Mouse (Mus musculus): ENCODE measurements around the gene Snx30. TPM values are rescaled to one million over a fixed set of nuclear protein-coding genes. Genes with fewer than 3 reads are reported as not detected.

Snx30 gene
- total and polyA plus RNA-seq, 3 experiments = 4.2 to 8.6 TPM; not detected in 1

DNA sequence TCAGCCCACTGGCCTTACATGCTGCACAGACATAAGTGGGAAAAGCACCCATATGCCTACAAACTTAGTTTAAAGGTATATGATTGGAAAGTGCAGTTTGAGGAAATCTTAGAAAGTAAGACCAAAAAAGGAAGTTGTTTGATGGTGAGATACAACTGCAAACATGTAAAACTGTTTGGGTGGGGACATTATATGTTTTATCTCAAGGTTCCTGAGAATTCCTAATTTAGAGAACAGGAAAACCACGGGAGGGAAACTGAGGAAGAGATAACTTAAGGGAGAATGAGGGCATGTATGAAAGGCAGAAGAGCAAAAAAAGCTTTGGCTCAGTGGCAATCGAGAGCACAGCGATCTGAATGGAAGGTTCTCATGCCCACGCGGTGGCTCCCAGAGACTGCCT lies 81.4 kb downstream of the Snx30 start:
- Histone ChIP-seq H3K4me3 (ENCODE audit: control insufficient read depth in 1 of 2, insufficient read depth in 1 of 2, low read depth in 2 of 2, low read length in 2 of 2) (no peak overlapping the region), H3K4me1 (ENCODE audit: control insufficient read depth in 1 of 2, insufficient read depth in 2 of 2, low read length in 2 of 2) (peaks cover 2 to 15% of the 10 kb centered on the region in 2 experiments), H3K27ac (ENCODE audit: control insufficient read depth, low read depth, low read length) (no peak overlapping the region), H3K36me3 (ENCODE audit: control insufficient read depth in 1 of 2, insufficient read depth in 2 of 2, low read length in 2 of 2) (peaks cover 0 to 17% of the 10 kb centered on the region in 2 experiments; a peak in 2 of 4 replicates), H3K9me3 (replicated peaks; ENCODE audit: insufficient read depth, low read length) (no peaks in the 10 kb centered on the region), H3K9ac (ENCODE audit: control insufficient read depth, low read depth, low read length, poor library complexity, severe bottlenecking) (no peak overlapping the region), H3K79me2 (ENCODE audit: control insufficient read depth, insufficient read depth, low read length, poor library complexity) (no peaks in the 10 kb centered on the region), H3K27me3 (ENCODE audit: control insufficient read depth in 1 of 2, insufficient read depth in 2 of 2, low read length in 2 of 2) (no peaks in the 10 kb centered on the region)
- peak; percentile 27 for DNase-seq (ENCODE audit: low read depth, low spot score)
- no peak for TF ChIP-seq MYC (IDR thresholded peaks at IDR 0.05; ENCODE audit: low read depth, low read length)
- no peak for TF ChIP-seq USF2 (IDR thresholded peaks at IDR 0.05; ENCODE audit: borderline replicate concordance in 1 of 2, insufficient read depth in 1 of 2, low read depth in 1 of 2, low read length in 2 of 2)
- TF ChIP-seq CTCF (IDR thresholded peaks at IDR 0.05 in 2 of 3, conservative IDR thresholded peaks at IDR 0.05 in 1 of 3; ENCODE audit: control insufficient read depth in 1 of 3, insufficient read depth in 1 of 3, low read depth in 2 of 3, low read length in 3 of 3, poor library complexity in 1 of 3, severe bottlenecking in 1 of 3) = no peak
- TF ChIP-seq MXI1 (IDR thresholded peaks at IDR 0.05; ENCODE audit: low read depth, low read length) = no peak
- TF ChIP-seq RAD21 (IDR thresholded peaks at IDR 0.05; ENCODE audit: low read depth, low read length) = no peak
- TF ChIP-seq ZC3H11A (IDR thresholded peaks at IDR 0.05; ENCODE audit: low read depth, low read length) = no peak
- TF ChIP-seq SIN3A (IDR thresholded peaks at IDR 0.05; ENCODE audit: low read length) = peak; percentile 51
- no peak for TF ChIP-seq ZMIZ1 (IDR thresholded peaks at IDR 0.05; ENCODE audit: low read depth, low read length)
- no peak for TF ChIP-seq POLR2AphosphoS2 (IDR thresholded peaks at IDR 0.05; ENCODE audit: low read length)
- TF ChIP-seq HCFC1 (IDR thresholded peaks at IDR 0.05; ENCODE audit: low read depth, low read length) = no peak
- peak; percentile 32; the same call in 1 of the 2 replicates for TF ChIP-seq MEF2A (IDR thresholded peaks at IDR 0.05; ENCODE audit: extremely low read depth, insufficient replicate concordance, low read depth, low read length, poor library complexity, severe bottlenecking)
- TF ChIP-seq SMC3 (IDR thresholded peaks at IDR 0.05; ENCODE audit: low read depth, low read length) = no peak
- no peak for TF ChIP-seq E2F4 (IDR thresholded peaks at IDR 0.05; ENCODE audit: borderline replicate concordance, low read depth, low read length)
- no peak for TF ChIP-seq TBP (IDR thresholded peaks at IDR 0.05; ENCODE audit: low read depth, low read length)
- TF ChIP-seq EP300 (IDR thresholded peaks at IDR 0.05; ENCODE audit: low read depth in 1 of 2, low read length in 2 of 2) = peak; percentile 81
- TF ChIP-seq RCOR1 (IDR thresholded peaks at IDR 0.05; ENCODE audit: low read depth, low read length) = peak; percentile 74
- no peak for TF ChIP-seq KAT2A (conservative IDR thresholded peaks at IDR 0.05; ENCODE audit: low read depth, low read length)
- TF ChIP-seq GABPA (IDR thresholded peaks at IDR 0.05; ENCODE audit: low read depth, low read length) = no peak
- no peak for TF ChIP-seq UBTF (IDR thresholded peaks at IDR 0.05; ENCODE audit: borderline replicate concordance, insufficient read depth, low read depth, low read length)
- 0 out of 2 replicates have a peak, but pooled peaks have one; percentile 57 for TF ChIP-seq ETS1 (IDR thresholded peaks at IDR 0.05; ENCODE audit: low read depth, low read length)
- peak; percentile 47; the same call in 1 of the 2 replicates for TF ChIP-seq TCF12 (IDR thresholded peaks at IDR 0.05; ENCODE audit: low read depth, low read length)
- no peak for TF ChIP-seq ZNF384 (IDR thresholded peaks at IDR 0.05; ENCODE audit: low read depth, low read length)
- TF ChIP-seq GATA1 (IDR thresholded peaks at IDR 0.05; ENCODE audit: low read depth, low read length) = peak; percentile 61
- TF ChIP-seq MAZ (IDR thresholded peaks at IDR 0.05; ENCODE audit: low read depth, low read length) = no peak
- no peak for TF ChIP-seq ZKSCAN1 (IDR thresholded peaks at IDR 0.05; ENCODE audit: low read depth, low read length)
- no peak for TF ChIP-seq POLR2AphosphoS5 (IDR thresholded peaks at IDR 0.05; ENCODE audit: borderline replicate concordance, low read depth, low read length)
- TF ChIP-seq USF1 (IDR thresholded peaks at IDR 0.05; ENCODE audit: low read depth, low read length) = no peak

Measured in MEL (cell line).